20 mouse cellular contexts compared by ENCODE assay signal in genomic region chr8:120813028-120813427, GRCm38 (mm10).
DNase-seq lines count a peak whose midpoint lies in the region; ATAC-seq and TF ChIP-seq lines count a peak whose summit lies in the region.
"Had no signal": no experiment of that assay in that cellular context is flagged by ENCODE, and none has a peak within 500 bp of the region (broad histone marks: within the 10 kb centered on the region; RNA-seq: fewer than 3 reads in every experiment).

No protein-coding gene starts in this region.

- no peaks in the 10 kb centered on the region for H3K9me3 ChIP-seq in heart, postnatal 0 days (replicated peaks; ENCODE audit: control insufficient read depth, low read length)
- H3K9me3 ChIP-seq in E14TG2a.4 (ENCODE audit: low read length): no peaks in the 10 kb centered on the region
- H3K9me3 ChIP-seq in intestine, embryonic 16.5 days (ENCODE audit: control insufficient read depth, low read length): no peaks in the 10 kb centered on the region
- H3K9me3 ChIP-seq: embryonic facial prominence, embryonic 10.5 days; forebrain, embryonic 13.5 days; heart, embryonic 12.5 days; hindbrain, embryonic 10.5 days had no signal

- no peak overlapping the region for H3K9ac ChIP-seq in heart, postnatal 0 days (replicated peaks; ENCODE audit: low read depth, low read length)
- H3K9ac ChIP-seq in intestine, embryonic 16.5 days (ENCODE audit: low read depth, low read length): no peak overlapping the region
- H3K9ac ChIP-seq: forebrain, embryonic 13.5 days; forebrain, postnatal 0 days; heart, embryonic 12.5 days; hindbrain, embryonic 14.5 days had no signal

- intact Hi-C loops in heart, postnatal 36 days (cut with DNase I): no loop called here

- peak overlapping the region; percentile 54 for H3K27ac ChIP-seq in heart, postnatal 0 days (ENCODE audit: low read depth)
- no peak overlapping the region for H3K27ac ChIP-seq in intestine, embryonic 16.5 days (ENCODE audit: low read length)
- H3K27ac ChIP-seq: embryonic facial prominence, embryonic 10.5 days; forebrain, embryonic 13.5 days; hindbrain, embryonic 14.5 days had no signal

- WGBS in heart, postnatal 0 days: 52% methylated on average over 2 of the region's 2 CpGs
- WGBS in intestine, embryonic 16.5 days: 55% methylated on average over 2 of the region's 2 CpGs

- H3K4me3 ChIP-seq in heart, postnatal 0 days (ENCODE audit: low read depth, low read length): no peak overlapping the region
- H3K4me3 ChIP-seq in E14TG2a.4 (replicated peaks; ENCODE audit: low read length): no peak overlapping the region
- H3K4me3 ChIP-seq in intestine, embryonic 16.5 days (ENCODE audit: low read length): no peak overlapping the region
- H3K4me3 ChIP-seq: embryonic facial prominence, embryonic 10.5 days; forebrain, embryonic 13.5 days; heart, embryonic 12.5 days; hindbrain, embryonic 10.5 days had no signal

- H3K36me3 ChIP-seq in heart, postnatal 0 days (replicated peaks; ENCODE audit: control insufficient read depth, insufficient read depth, low read length): no peaks in the 10 kb centered on the region
- H3K36me3 ChIP-seq in E14TG2a.4 (ENCODE audit: insufficient read depth, low read length): no peaks in the 10 kb centered on the region
- no peaks in the 10 kb centered on the region for H3K36me3 ChIP-seq in intestine, embryonic 16.5 days (ENCODE audit: control insufficient read depth, insufficient read depth, low read length)
- H3K36me3 ChIP-seq: embryonic facial prominence, embryonic 10.5 days; heart, embryonic 12.5 days; hindbrain, embryonic 10.5 days had no signal

- H3K27me3 ChIP-seq in heart, postnatal 0 days (ENCODE audit: control insufficient read depth, insufficient read depth, low read length): 0 out of 2 replicates have a peak, but pooled peaks cover 10% of the 10 kb centered on the region
- H3K27me3 ChIP-seq in E14TG2a.4 (ENCODE audit: insufficient read depth, low read length): peaks cover 37% of the 10 kb centered on the region
- H3K27me3 ChIP-seq in intestine, embryonic 16.5 days (replicated peaks; ENCODE audit: control insufficient read depth, insufficient read depth, low read length): no peaks in the 10 kb centered on the region; the same call in 1 of the 2 replicates
- H3K27me3 ChIP-seq: forebrain, embryonic 13.5 days had no signal

- TF ChIP-seq EP300 in heart, postnatal 0 days (IDR thresholded peaks at IDR 0.05; ENCODE audit: low read depth): no peak

- no peaks in the 10 kb centered on the region for H3K4me1 ChIP-seq in heart, postnatal 0 days (ENCODE audit: control insufficient read depth, insufficient read depth)
- H3K4me1 ChIP-seq in E14TG2a.4 (replicated peaks; ENCODE audit: low read depth, low read length): peaks cover 3% of the 10 kb centered on the region
- H3K4me1 ChIP-seq in intestine, embryonic 16.5 days (ENCODE audit: control insufficient read depth, insufficient read depth, low read length): peaks cover 4% of the 10 kb centered on the region; the same call in 1 of the 2 replicates
- H3K4me1 ChIP-seq: forebrain, embryonic 13.5 days had no signal

- no peak for TF ChIP-seq CTCF in heart, postnatal 0 days (IDR thresholded peaks at IDR 0.05; ENCODE audit: low read depth)
- 0 out of 2 replicates have a peak, but pooled peaks have one; percentile 5 for TF ChIP-seq CTCF in E14TG2a.4 (conservative IDR thresholded peaks at IDR 0.05; ENCODE audit: low read length)

- no peak for ATAC-seq in heart, postnatal 0 days (ENCODE audit: insufficient read depth, low read depth)
- ATAC-seq in intestine, embryonic 16.5 days: peak; percentile 60; the same call in 1 of the 2 replicates
- ATAC-seq: CD4-positive, CD25-positive, alpha-beta regulatory T cell, adult 4 months; forebrain, embryonic 13.5 days; forebrain, postnatal 0 days had no signal

- peak; percentile 20 for DNase-seq in gastrocnemius, adult 18-20 months (ENCODE audit: low spot score)
- no peak for DNase-seq in gastrocnemius, adult 8-10 months (ENCODE audit: low spot score in 2 of 2)
- no peak for DNase-seq in heart, postnatal 0 days (ENCODE audit: low spot score)
- DNase-seq in heart, postnatal 36 days: no peak
- no peak for DNase-seq in ovary, adult 18-20 months (ENCODE audit: low spot score)
- DNase-seq: adrenal gland, adult 2 months; adrenal gland, postnatal 25 days; B cell, adult 2 months; cerebellum, adult 2 months; cerebellum, postnatal 10 days; forebrain, postnatal 0 days; kidney, adult 11 months had no signal

- no peak overlapping the region for H3K4me2 ChIP-seq in heart, postnatal 0 days (ENCODE audit: low read depth, low read length)
- no peak overlapping the region for H3K4me2 ChIP-seq in intestine, embryonic 16.5 days (ENCODE audit: low read depth, low read length)
- H3K4me2 ChIP-seq: forebrain, embryonic 13.5 days; heart, embryonic 12.5 days; hindbrain, embryonic 14.5 days had no signal
